Mouse (Mus musculus): Measurements from ENCODE around the gene 5730507C01Rik.
"Not testable (repeated sequence)": the region's sequence is repeated elsewhere in the genome, so short reads cannot be mapped to it uniquely, and the experiment has no call there.

Gene 5730507C01Rik

GRCm38 (mm10) chr12:18514171-18514570, at the start of gene 5730507C01Rik:
Gene 5730507C01Rik (plus strand): TSS chr12:18514510.
- peak; percentile 1 to 21 for DNase-seq (ENCODE audit: low spot score in 2 of 2)

GRCm38 (mm10) chr12:18514616-18515015, 306 bp downstream of the 5730507C01Rik start:
- DNase-seq (ENCODE audit: low spot score in 2 of 2), result not testable (repeated sequence)

- not testable (repeated sequence) for DNase-seq (ENCODE audit: low spot score in 2 of 2)
Measured at GRCm38 (mm10) chr12:18515077-18515476, 767 bp downstream of the 5730507C01Rik start.

All from cerebellum, postnatal 4 days (tissue).